Mouse (Mus musculus) megakaryocyte, embryonic 14.5 days (primary cell): ENCODE results near the gene Notch2.

Source experiments
- FLI1 ChIP-seq: IDR thresholded peaks from 2 replicates; pipeline ENCODE4 v1.6.1; 2012; ENCODE audit warnings: low read length, inconsistent platforms, mixed read lengths
- GATA1 ChIP-seq: IDR thresholded peaks from 3 replicates; pipeline ENCODE4 v1.6.1; 2012; ENCODE audit warnings: mixed read lengths, low read length, inconsistent platforms, borderline replicate concordance

- TF ChIP-seq FLI1 (no peak), GATA1 (no peak)
Observed at GRCm38 (mm10) chr3:97972707-97973106, 40.6 kb upstream of the Notch2 start.
